Mouse (Mus musculus) gastrocnemius, postnatal 14 days (tissue): ENCODE data around the gene Gm10642. TPM values are rescaled to one million over a fixed set of nuclear protein-coding genes. Genes with fewer than 3 reads are reported as not detected.

Experiments used
- DNase-seq: peaks from one replicate; pipeline ENCODE4 v3.0.0; 2021; ENCODE audit warnings: mixed read lengths
- intact Hi-C: fragments of 180-260 bp; cut with DNase I; formaldehyde crosslinking; loops from one replicate; pipeline ENCODE4 v1.15.1; 2025; ENCODE audit warnings: low total_unique reads
- total RNA-seq, 2 experiments: library from RNA; stranded (reverse); gene quantifications; 2 replicates each; pipeline ENCODE4 v1.2.3; 2021

Gm10642 gene
- total RNA-seq, 2 experiments from 2014 or later, result 0.22 to 0.37 TPM

DNA sequence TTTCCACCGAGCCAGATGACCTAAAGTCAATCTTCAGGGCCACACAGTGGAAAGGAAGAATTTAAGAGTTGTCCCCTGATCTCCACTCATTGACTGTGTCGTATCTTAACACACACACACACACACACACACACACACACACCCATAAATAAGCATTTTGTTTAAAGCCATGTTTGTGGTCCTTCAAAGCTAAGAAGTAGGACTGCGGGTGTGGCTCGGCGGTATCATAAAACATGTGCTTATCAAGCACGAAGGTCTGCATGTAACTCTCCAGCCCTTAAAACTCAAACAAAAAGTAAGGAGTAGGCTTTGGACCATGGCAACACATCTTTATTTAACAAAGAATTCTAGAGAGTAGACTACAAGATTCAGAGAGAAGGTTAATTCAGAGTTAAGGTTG is 14.3 kb downstream of the Gm10642 start:
- DNase-seq, result no peak
- intact Hi-C loops, result loop anchor here (10.0 kb wide), 1 partner anchor 254 kb away; no protein-coding TSS in a partner anchor

DNA sequence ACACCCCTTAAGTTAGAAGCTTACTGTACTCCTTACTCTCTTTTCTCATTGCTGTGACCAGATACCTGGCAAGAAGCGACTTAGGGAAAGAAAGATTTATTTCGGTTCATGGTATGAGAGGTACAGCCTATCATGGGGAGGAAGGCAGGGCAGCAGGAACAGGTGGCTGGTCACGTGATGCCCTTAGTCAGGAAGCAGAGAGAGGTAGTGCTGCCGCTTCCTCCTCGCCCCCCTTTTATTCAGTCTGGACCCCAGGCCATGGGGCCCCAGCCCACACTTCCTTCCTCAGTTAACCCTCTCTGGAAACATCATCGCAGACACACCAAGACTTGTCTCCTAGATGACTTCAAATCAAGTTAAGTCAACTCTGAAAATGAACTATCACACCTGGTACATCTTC is 15.2 kb downstream of the Gm10642 start:
- no peak for DNase-seq
- intact Hi-C loops, result loop anchor here (10.0 kb wide), 1 partner anchor 254 kb away; no protein-coding TSS in a partner anchor

DNA sequence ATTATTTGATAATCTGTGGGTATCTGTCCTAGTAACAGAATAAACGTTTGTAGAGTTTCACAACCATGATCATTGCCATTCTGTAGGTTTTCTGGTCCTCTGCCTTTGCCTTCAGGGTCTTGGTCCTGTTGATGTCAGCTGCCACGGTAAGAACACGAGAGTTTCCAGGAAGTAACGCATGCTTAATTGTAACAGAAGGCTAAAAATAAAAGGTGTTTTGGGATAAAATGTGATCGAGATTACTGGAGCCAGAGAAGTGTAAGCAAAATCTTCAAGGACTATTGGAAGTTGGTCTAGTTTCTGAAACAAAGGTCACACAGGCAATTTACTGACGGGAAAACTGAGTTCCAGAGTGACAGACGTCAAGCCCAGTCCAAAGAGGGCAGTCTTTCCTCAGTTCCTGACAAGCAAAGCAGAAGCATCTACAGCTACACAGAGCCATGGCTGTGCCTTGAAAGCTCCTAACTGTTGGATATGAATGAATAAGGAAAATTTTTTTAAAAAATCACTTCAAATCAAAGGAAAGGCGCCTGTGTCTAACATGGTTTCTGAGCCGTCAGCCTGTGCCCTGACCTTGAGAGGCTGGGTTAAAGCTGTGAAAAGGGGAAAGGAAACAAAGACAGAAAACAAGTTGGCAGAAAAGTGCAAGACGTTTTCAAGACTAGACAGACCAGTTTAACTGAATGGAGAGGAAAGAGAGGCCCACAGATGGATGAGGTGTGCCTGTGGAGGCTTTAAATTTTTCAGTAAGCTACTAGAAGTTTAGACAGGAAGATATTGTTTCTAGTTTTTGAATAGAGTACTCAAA is 15.9 kb downstream of the Gm10642 start:
- DNase-seq, result no peak
- intact Hi-C loops, result loop anchor here (10.0 kb wide), 1 partner anchor 253 kb away; no protein-coding TSS in a partner anchor

DNA sequence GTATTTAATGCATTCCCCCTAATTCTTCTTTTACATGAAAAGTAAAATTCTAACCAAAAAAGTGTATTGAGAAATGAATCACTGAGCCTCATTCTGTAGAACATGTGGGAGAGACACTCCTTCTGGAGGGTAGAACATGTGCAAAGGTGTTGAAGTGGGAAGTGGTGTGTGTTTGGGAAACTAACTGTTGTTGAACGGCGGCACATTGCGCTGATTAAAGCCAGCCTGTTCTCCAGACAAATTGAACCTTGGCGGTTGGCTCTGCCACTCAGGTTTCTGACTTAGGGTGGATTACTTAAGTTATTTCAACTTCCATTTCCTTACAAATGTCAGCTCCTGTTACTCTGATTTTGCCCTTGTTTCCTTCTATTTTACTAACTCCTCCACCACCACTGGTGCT is 17.6 kb downstream of the Gm10642 start:
- intact Hi-C loops, result loop anchor here (10.0 kb wide), 1 partner anchor 251 kb away; no protein-coding TSS in a partner anchor
- no peak for DNase-seq

DNA sequence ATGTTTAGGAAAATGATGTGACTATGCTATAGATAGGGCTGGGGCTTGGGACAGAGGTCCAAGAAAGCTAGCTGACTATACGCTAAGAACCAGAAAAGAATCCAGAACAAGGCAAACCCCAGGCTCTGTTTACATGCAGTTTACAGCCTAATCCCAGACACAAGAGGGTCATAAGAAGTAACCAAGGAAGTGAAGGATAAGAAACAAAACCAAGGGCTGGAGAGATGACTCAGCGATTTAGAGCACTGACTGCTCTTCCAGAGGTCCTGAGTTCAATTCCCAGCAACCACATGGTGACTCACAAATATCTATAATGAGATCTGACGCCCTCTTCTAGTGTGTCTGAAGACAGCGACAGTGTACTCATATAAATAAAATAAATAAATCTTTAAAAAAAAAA is 19.1 kb downstream of the Gm10642 start:
- no peak for DNase-seq
- intact Hi-C loops, result loop anchor here (10.0 kb wide), 1 partner anchor 250 kb away; no protein-coding TSS in a partner anchor

DNA sequence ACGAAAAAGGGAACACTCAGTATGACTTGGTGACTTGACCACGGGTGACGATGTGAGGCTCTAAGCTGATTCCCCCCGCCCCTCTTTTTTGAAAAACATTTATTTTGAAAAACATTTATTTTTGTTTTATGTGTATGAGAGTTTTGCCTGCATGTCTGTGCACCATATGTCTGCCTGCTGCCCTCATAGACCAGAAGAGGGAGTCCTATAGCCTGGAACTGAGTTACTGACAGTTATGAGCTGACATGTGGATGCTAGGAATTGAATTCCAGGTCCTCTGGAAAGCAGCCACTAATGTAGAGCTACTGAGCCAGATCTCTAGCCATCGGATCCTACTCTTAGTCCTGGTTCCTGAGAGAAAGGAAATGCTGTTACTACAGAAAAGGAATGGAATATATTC is 19.9 kb downstream of the Gm10642 start:
- intact Hi-C loops, result loop anchor here (10.0 kb wide), 1 partner anchor 249 kb away; no protein-coding TSS in a partner anchor
- DNase-seq, result no peak

DNA sequence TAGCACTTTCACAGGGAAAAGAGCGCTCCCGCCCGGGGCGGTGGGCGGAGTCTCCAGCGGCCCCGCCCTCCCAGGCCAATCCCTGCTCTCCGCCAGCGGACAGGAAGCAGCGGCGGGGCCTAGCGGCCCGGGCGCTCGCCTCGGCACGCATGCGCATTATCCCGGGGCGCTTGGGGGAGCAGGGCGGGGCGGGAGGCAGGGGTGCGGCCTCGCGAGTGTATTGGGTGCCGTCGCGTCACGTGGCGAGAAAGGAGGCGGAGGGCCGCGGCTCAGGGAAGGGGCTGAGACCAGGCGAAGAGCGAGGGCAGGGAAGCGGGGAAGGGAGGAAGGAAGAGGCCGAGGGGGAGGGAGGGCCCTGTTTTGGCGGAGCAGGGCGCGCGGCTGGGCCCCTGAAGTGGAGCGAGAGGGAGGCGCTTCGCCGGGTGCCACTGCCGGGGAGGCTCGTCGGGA is 22.7 kb downstream of the Gm10642 start, which contains the start of gene Adam10:
TSS of gene Adam10 (plus strand) at position 316 of the 450 bp plus-strand sequence.
- intact Hi-C loops, result loop anchor here (10.0 kb wide), 1 partner anchor 246 kb away; no protein-coding TSS in a partner anchor
- peak; percentile 100 for DNase-seq

DNA sequence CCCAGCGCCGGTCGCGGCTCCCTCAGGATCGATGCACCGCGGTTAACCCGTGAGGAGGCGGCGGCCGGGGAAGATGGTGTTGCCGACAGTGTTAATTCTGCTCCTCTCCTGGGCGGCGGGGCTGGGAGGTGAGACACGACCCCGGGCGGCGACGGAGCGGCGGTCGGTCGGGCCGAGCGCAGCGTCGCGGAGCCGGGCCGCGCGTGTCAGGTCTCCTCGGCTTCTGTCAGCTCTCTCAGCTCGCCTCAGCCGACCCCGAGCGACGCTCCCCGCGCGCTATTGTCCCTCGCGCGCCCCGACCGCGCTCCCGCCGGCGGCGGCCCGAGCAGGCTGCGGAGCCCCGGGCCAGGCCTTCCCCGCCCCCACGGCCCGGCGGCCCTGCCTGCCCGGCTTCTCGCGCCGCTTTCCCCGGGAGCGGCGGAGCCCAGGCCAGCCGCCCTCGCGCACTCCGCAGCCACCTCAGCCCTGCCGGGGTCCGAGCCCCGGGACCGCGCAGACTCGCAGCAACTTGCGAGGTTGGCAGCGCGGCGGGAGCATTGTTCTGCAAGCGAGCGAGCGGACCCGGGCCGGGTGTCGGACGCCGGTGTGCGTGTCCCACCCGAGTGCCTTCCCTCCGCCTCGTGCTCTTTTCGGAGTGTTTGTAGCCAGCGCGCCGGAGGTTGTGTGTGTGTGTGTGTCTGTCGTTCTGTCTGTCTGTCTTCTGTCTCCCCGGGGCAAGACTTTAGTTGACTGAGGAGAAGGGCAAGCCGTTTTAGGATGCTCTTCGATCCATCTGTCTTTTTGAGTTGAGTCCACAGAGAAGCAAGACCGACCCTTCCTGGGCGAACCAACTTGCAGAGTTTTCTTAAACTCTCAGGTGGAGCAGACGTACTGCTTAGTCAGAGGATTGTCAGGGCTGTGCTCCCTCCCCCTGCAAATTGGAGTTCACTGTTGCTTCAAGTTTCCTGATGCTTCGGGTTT is 23.4 kb downstream of the Gm10642 start:
- intact Hi-C loops, result loop anchor here (10.0 kb wide), 1 partner anchor 245 kb away; no protein-coding TSS in a partner anchor
- DNase-seq, result peak; percentile 55

DNA sequence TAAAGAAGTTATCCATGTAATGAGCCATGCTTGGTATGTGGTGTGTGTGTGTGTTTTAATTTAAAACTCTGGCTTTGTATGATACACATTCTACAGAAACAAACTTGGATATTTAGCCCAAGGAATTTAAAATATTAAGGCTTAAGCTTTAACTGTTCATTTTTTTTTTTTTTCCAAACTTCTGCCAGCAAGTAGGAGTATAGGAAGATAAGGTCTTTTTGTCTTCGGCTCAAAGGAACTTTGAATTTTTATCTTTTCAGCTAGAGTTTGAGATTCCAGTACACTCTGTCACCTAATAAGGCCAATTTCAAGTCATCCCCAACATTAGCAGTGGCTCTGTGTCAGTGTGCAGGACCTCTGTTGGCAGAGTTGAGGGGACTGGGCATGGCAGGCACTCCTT is 26.2 kb downstream of the Gm10642 start:
- intact Hi-C loops, result no loop called here
- DNase-seq, result no peak

DNA sequence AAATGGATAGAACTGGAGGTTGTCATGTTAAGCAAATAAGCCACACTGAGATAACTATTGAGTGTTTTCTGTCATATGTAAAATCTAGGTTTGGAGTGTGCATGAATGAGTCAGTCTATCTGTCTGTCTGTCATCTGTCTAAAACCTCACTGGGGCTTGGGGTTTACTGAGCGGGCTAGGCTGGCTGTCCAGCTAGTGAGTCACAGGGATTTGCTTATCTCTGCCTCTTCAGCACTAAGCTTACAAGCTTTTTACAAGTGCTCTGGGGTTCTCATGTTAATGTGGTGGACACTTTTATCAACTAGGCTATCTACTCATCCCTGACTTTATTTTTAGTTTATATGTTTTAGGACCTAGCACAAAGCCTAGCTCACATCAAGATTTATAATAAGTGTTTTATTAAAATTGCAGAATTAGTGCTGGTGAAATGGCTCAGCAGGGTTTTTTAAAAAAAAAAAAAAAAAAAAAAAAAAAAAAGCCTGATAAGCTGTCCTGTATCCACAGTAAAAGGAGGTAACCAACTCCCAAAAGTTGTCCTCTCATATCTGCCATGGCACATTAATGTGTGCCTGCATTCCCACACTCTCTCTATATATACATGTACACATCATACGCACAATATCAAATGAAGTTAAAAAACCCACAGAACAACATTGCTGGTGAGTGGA is 32.4 kb downstream of the Gm10642 start:
- intact Hi-C loops, result no loop called here

DNA sequence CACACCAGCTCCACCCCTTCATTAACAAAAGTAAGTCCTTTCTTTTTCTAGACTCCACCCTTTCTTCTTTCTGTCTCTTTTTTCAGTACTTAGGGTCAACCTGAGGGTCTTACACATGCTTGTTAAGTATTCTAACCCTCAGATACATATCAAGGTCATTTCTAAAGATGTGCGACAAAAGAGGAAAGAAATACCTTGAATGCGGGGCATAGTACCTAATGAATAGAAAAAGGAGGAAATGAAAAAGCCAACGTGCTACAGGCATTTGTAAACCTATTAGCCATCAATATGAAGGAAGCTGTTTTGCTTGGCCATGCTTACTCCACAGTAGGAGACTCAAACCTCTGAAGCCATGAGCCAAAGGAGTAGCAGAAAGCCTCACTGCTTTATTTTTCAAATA is 33.9 kb downstream of the Gm10642 start:
- DNase-seq, result no peak
- intact Hi-C loops, result no loop called here

More for the DNA sequence above, 32.4 kb downstream of the Gm10642 start:
- DNase-seq, result no peak

DNA sequence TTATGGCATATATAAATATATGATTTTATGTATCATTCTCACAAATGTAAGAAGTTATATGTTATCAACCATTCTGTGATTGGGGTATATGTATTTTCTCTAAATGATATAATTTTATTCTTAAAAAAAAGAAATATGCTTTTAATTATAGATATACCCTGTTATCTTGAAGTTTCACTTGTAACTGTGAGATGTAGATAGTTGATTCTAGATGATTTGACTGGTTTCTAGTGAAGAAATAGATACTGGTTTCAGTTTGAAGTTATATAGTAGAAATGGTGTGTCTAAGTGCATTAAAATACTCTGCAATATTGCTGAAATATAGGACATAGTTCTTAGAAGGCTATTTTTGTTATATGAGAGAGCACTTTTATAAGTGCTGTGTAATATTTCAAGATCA is 34.5 kb downstream of the Gm10642 start:
- no peak for DNase-seq
- intact Hi-C loops, result no loop called here

DNA sequence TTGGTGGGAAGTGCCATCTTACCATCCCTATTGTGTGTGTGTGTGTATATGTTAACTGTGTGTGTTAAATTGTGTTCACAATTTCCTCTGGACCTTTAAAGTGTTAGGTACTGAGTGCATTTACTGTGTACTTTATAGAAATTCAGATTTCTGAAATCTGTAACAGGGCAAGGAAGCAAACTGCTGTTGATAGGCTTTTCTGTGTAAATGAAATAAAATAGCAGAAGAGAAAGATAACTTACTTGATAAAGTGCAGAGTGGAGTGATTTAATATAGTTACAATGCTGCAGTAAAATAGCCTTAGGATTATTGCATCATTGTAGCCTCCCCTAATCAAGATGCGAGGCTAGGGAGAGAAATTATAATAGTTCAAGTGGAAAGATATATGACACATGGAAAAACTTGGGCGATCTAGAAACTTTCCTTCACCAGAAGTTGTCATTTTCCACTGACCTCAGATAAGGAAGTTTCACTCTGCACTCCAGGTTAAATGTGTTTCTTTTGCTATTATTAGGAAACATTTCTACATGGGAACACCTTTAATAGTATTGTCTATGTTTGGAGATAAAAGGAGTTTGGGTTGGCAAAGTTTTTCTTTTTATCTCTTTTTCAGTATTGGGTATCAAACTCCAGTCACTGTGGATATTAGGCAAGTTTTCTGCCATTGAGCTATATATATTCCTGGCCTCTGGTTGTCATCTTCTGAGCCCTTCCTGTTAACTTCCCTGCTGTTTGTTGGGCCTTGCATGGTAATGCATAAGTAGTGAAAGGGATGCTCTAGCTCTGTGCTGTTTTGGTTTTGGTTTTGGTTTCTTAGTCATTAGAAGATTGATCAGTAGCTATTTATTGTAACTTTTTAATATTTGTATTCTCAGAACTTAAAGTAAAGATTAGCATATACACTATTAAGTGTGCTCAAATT is 36.0 kb downstream of the Gm10642 start:
- intact Hi-C loops, result no loop called here
- DNase-seq, result no peak

DNA sequence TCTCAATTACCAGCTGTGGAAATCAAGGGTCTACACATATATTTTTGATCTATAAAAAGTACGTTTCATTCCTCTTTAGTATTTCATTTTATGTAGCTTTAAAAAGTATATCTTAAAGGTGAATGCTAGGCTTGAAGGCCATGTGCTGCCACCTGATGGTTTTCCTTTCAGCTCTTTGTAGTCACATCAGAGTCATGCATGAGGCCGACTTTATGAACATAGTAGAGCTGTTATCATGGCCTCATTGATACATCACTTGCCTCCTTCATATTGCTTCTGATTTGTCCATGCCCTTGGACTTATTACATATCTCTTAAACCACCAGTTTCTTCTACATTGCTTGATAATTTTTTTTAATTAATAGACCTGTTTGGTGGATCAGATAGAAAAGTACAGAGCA is 39.7 kb downstream of the Gm10642 start:
- intact Hi-C loops, result no loop called here
- DNase-seq, result no peak

DNA sequence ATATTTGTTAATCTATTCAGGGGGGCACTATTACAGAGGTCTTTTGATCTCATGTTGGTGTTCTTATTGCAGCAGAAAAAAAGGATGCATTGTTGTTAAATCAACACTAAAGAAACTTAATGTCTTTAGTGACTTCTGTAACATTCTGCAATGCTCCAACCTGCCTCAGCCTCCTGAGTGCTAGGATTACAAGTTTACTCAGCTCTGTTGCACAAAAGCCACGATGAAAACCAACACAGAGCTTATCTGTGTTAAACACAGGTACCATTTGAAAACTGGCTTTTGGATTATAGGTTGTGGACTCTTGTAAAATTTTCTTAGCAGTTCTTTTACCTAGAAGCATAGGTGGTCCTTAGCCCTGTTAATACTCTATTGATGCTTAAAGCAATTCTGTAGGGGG is 42.0 kb downstream of the Gm10642 start:
- DNase-seq, result no peak
- intact Hi-C loops, result no loop called here

DNA sequence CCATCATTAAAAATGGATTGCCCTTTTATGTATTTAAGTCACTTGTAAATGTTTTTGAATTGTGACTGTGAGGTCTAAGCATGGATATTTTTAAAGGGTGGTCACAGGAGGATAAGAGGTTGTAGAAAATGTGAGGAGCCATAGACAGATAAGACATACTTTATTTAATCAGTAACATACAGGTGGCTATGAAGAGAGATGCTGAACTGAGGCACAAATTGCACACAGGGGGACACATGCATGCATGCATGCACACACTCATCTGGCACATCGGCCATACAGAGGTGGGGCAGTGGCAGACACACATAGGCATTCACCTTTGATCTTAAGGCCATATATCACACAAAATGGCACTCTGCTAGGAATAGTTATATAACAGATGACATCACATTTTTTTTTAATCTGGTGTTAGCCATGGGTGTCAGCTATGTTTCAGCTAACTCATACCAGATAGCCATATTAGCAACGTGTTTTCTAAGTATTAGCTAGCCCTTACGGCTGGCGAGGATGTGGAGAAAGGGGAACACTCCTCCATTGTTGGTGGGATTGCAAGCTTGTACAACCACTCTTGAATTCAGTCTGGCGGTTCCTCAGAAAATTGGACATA is 47.6 kb downstream of the Gm10642 start:
- intact Hi-C loops, result no loop called here
- DNase-seq, result no peak

DNA sequence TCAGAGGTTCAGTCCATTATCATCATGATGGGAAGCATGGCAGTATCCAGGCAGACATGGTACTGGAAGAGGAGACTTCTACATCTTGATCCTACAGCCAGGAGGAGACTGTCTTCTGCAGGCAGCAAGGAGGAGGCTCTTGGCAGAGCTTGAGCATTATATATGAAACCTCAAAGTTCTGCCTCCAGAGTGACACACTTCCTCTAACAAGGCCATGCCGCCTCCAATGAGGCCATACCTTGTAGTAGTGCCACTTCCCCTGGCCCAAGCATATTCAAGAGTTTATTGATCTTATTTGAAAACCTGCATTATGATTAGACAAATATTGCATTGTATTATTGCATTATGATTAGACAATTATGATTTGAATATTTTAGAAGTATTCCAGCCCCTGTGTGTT is 50.4 kb downstream of the Gm10642 start:
- intact Hi-C loops, result no loop called here
- DNase-seq, result no peak
